Mouse (Mus musculus) hindbrain, embryonic 14.5 days (tissue): Measurements from ENCODE around the gene Gtsf2. TPM values are rescaled to one million over a fixed set of nuclear protein-coding genes. Genes with fewer than 3 reads are reported as not detected.

ENCODE experiments used
- ATAC-seq: fragments of 200-750 bp; cut with Nextera tagmentation; 2 replicates; pipeline ENCODE4 v1.8.0; 2017; ENCODE audit warnings: moderate number of reproducible peaks, mild to moderate bottlenecking, moderate TSS enrichment, moderate library complexity; ENCODE audit not compliant: low FRiP score
- DNase-seq: peaks from one replicate; pipeline ENCODE4 v3.0.0-alpha.2; 2015; ENCODE audit warnings: low spot score
- H3K27ac ChIP-seq: fragments of 300-500 bp; sonication (generic); 2 replicates; pipeline ENCODE4 v1.5.1; 2014; ENCODE audit warnings: mild to moderate bottlenecking, moderate library complexity
- H3K27me3 ChIP-seq: fragments of 300-500 bp; sonication (generic); 2 replicates; pipeline ENCODE4 v1.6.1; 2014; ENCODE audit warnings: mild to moderate bottlenecking, low read length, mixed read lengths; ENCODE audit not compliant: control insufficient read depth, insufficient read depth
- H3K36me3 ChIP-seq: fragments of 300-500 bp; sonication (generic); replicated peaks from 2 replicates; pipeline ENCODE4 v1.6.1; 2014; ENCODE audit not compliant: control insufficient read depth, insufficient read depth
- H3K4me1 ChIP-seq: fragments of 300-500 bp; sonication (generic); replicated peaks from 2 replicates; pipeline ENCODE4 v1.6.1; 2014; ENCODE audit warnings: antibody characterized with exemption, low read length, mixed read lengths; ENCODE audit not compliant: control insufficient read depth, insufficient read depth
- H3K4me2 ChIP-seq: fragments of 300-500 bp; sonication (generic); replicated peaks from 2 replicates; pipeline ENCODE4 v1.6.1; 2014; ENCODE audit warnings: mild to moderate bottlenecking, moderate library complexity
- H3K4me3 ChIP-seq: fragments of 300-500 bp; sonication (generic); replicated peaks from 2 replicates; pipeline ENCODE4 v1.5.1; 2014; ENCODE audit warnings: mild to moderate bottlenecking, low read length
- H3K9ac ChIP-seq: fragments of 300-500 bp; sonication (generic); 2 replicates; pipeline ENCODE4 v1.6.1; 2014
- H3K9me3 ChIP-seq: fragments of 300-500 bp; sonication (generic); 2 replicates; pipeline ENCODE4 v1.6.1; 2016; ENCODE audit warnings: low read length; ENCODE audit not compliant: control insufficient read depth
- WGBS: fragments of 180-500 bp; shearing (Covaris S2); extraction: QIAGEN DNeasy Blood & Tissue Kit; methylation state at CpG from one replicate; pipeline ENCODE4 v1.1.7; 2014; 5-methylcytosine and 5-hydroxymethylcytosine counted together
- polyA plus RNA-seq: library from polyadenylated mRNA; unstranded; fragments of >200 nt; fragmentation: Nextera tagmentation; extraction: Ambion mirVana; gene quantifications from 2 replicates; pipeline ENCODE4 v1.2.1, GENCODE M21; 2014

The Gtsf2 gene
- polyA plus RNA-seq = not detected in 2 replicates

DNA sequence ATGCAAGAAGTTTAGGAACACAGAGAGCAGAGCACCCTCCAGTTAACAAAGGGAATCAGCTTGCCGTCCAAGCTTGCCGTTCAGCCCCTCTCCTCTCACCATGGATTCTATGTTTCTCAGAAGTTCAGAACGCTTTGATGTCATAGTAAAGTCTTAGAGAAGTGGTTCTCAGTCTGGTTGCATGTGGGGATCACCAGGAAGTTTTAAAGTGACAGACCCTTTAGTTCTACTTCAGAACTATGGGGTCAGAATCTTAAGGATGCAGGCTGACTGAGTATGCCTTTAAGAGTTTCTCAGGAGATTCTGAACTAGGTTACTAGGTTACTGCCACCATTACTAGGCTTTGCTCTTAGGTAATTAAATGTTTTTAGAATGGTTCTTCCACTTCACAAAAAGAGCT is at the start of gene Gtsf2:
TSS of gene Gtsf2 (minus strand) at position 101 of the 400 bp plus-strand sequence.
- Histone ChIP-seq H3K9me3 (no peaks in the 10 kb centered on the region), H3K27me3 (no peaks in the 10 kb centered on the region)
- ATAC-seq = no peak

DNA sequence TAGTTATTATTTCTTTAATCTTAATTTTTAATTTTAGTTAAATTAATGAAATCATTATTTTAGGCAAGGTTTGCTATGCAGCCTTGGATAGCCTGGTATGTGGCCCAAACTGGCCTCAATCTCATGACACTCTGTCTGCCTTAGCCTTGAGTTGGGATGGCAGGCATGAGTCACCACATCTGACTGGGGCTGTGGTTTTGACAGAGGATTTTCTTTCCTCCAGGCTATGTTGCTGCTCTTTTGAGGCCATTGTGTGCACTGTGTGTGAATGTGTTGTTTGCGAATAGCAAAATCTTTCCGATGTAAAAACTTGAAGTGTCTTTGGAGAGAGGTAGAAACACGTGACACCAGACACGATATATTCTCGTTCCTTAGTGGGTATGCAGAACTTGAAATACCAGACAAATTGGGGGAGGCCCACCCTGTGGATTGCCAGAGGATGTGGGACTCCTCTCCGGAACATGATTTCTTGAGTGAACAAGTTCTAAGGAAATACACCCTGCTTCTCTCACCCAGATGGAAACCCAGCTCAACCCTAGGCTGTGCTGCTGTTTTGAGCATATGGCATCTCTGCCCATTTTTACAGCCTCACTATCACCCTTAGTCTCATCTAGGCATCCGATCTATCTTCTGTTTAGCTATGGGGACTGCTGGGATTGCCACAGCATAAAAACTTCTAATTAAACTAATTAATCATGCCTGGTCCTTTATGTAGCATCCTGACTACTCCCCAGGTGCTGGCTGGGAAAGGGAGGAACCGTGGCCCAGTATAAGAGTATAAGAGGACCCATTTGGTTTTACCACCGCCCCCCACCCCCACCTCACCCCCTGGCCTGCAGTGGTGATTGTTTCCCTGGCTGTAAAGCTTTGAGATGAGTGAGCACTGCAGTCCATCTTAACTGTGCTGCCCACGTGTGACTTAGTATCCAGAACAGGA is 48.2 kb upstream of the Gtsf2 start:
- Histone ChIP-seq H3K4me1 (peaks cover 13% of the 10 kb centered on the region; the same call in 1 of the 2 replicates), H3K4me2 (no peak overlapping the region), H3K36me3 (no peaks in the 10 kb centered on the region), H3K9me3 (no peaks in the 10 kb centered on the region), H3K4me3 (no peak overlapping the region), H3K27ac (no peak overlapping the region), H3K27me3 (no peaks in the 10 kb centered on the region), H3K9ac (no peak overlapping the region)
- 73% methylated on average over 10 of the region's 10 CpGs for WGBS
- ATAC-seq (peak; percentile 57; the same call in 1 of the 2 replicates), DNase-seq (no peak)

More for the DNA sequence above, at the start of gene Gtsf2:
- Histone ChIP-seq H3K9ac (no peak within 1 kb of the TSS), H3K36me3 (no peaks in the 10 kb centered on the region), H3K4me1 (no peaks in the 10 kb centered on the region), H3K4me2 (no peak within 1 kb of the TSS), H3K27ac (no peak within 1 kb of the TSS), H3K4me3 (no peak within 1 kb of the TSS)
- 29% methylated on average over 3 of the region's 3 CpGs for WGBS
- DNase-seq = no peak

DNA sequence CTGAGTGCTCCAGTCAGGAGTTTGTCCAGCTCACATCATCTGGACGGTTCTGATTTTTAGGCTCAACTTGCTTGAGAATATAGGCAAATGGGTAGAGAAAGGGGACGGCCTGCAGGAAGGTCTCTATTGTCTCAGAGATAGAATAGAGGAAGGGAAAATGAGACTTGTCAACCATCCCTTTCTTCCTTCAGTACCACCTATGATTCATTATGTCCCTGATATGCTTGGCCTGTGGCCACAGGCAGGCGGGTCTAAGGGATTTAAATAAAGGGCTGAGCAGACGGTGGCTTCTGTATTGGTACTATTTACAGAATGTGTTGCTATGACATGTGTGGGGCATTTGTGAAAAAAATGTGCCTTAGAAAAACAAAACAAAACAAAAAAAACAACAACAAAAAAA is 40.1 kb upstream of the Gtsf2 start:
- DNase-seq = no peak
- ATAC-seq = no peak
- Histone ChIP-seq H3K4me3 (no peak overlapping the region), H3K9ac (no peak overlapping the region), H3K4me1 (peaks cover 13% of the 10 kb centered on the region), H3K27me3 (no peaks in the 10 kb centered on the region), H3K27ac (no peak overlapping the region), H3K4me2 (no peak overlapping the region), H3K36me3 (no peaks in the 10 kb centered on the region), H3K9me3 (no peaks in the 10 kb centered on the region)
- WGBS = 43% methylated on average over 4 of the region's 4 CpGs

DNA sequence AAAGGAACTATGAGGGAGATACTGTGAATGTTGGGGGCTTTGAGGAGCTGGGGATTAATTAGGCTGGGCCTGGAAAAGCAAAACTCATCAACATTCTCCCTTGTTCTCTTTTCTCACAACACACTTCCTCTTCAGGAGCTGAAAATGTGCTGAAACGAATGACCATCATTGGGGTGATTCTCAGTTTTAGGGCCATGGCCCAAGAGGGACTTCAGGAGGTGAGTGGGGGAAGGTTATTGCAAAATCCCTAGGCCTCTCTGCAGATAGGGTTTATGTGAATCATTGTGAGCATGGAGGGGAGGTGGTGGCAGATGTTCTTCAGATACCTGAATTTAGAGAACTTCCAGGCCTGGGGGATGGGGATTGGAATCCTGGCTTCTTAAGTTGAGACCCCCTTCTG is 38.4 kb upstream of the Gtsf2 start:
- 77% methylated on average over 1 of the region's 1 CpGs for WGBS

DNA sequence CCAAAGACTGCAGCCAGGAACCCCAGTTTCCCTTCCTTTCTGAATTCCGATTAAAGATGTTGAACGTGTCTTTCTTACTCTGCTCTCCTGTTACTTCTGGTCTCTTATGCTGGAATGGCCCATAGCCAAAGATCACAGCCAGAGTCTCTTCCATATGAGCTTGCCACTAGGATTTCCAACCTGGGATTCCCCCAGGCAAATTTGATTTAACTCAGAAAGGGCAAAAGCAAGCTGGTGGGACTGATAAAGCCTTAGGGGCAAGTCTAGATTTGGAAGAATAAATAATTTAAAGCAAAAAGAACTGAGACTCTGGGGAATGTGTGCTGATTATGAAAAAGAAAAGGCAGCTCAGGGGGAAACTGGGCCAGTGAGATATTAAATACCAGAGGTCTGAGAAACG is 36.8 kb upstream of the Gtsf2 start:
- Histone ChIP-seq H3K27me3 (no peaks in the 10 kb centered on the region), H3K4me3 (no peak overlapping the region), H3K9me3 (no peaks in the 10 kb centered on the region), H3K36me3 (no peaks in the 10 kb centered on the region), H3K9ac (no peak overlapping the region), H3K4me1 (peaks cover 13% of the 10 kb centered on the region), H3K27ac (0 out of 2 replicates have a peak overlapping the region, but pooled peaks have one; percentile 12), H3K4me2 (no peak overlapping the region)
- no peak for DNase-seq
- 45% methylated on average over 3 of the region's 3 CpGs for WGBS
- ATAC-seq = no peak

More for the DNA sequence above, 38.4 kb upstream of the Gtsf2 start:
- no peaks in the 10 kb centered on the region for H3K36me3 ChIP-seq
- no peak overlapping the region for H3K4me2 ChIP-seq
- ATAC-seq = no peak
- no peak overlapping the region for H3K27ac ChIP-seq
- no peak overlapping the region for H3K9ac ChIP-seq
- no peaks in the 10 kb centered on the region for H3K27me3 ChIP-seq
- no peak overlapping the region for H3K4me3 ChIP-seq
- DNase-seq = no peak
- peaks cover 13% of the 10 kb centered on the region for H3K4me1 ChIP-seq
- no peaks in the 10 kb centered on the region for H3K9me3 ChIP-seq

DNA sequence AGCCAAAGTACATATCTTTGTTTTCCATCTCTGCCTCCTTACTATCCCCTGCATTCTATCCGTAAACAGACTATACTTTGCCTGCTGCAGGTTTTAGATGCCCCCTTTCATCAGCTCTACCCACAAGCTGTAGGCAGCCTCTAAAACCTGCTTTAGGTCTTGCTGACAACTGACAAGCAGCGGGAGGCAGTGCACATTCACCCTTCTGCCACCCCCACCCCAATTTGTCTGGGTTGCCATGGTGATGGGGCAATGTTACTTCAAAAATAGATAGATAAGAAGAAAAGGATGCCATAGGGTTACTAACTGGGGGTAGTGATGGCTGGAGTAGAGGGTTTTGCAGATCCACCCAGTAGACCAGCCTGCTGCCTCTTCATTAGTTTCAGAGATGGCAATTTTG is 36.2 kb upstream of the Gtsf2 start:
- H3K9ac ChIP-seq = no peak overlapping the region
- DNase-seq (no peak), ATAC-seq (no peak)
- no peak overlapping the region for H3K4me3 ChIP-seq
- no peaks in the 10 kb centered on the region for H3K9me3 ChIP-seq
- whole genome bisulfite sequencing = 31% methylated on average over 2 of the region's 2 CpGs
- no peak overlapping the region for H3K27ac ChIP-seq
- no peak overlapping the region for H3K4me2 ChIP-seq
- no peaks in the 10 kb centered on the region for H3K36me3 ChIP-seq
- H3K27me3 ChIP-seq = no peaks in the 10 kb centered on the region
- peaks cover 13% of the 10 kb centered on the region for H3K4me1 ChIP-seq

DNA sequence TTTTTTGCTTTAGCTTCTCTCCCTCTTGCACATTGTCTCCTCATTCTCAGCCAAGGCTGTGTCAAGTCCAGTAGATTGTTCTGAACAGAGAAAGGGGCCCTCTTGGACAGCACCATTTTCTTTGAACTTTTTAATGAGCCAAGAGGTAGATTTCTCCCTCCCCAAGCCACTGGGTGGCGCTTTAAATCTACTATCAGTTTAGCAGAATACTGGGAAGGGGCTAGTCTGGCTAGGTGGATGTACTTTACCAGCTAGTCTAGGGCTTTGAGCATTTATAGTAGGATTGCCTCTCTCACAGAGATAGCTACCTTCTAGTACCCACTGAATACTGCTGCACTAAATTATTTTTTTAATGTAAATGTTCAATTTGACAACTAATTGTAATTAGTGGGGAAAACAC is 34.2 kb upstream of the Gtsf2 start:
- H3K27me3 ChIP-seq = no peaks in the 10 kb centered on the region
- peak; percentile 77; the same call in 1 of the 2 replicates for ATAC-seq
- 0% methylated on average over 1 of the region's 1 CpGs for WGBS
- H3K4me2 ChIP-seq = no peak overlapping the region
- peaks cover 13% of the 10 kb centered on the region for H3K4me1 ChIP-seq
- H3K4me3 ChIP-seq = no peak overlapping the region
- no peaks in the 10 kb centered on the region for H3K9me3 ChIP-seq
- peak; percentile 79 for DNase-seq
- no peak overlapping the region for H3K9ac ChIP-seq
- no peak overlapping the region for H3K27ac ChIP-seq
- no peaks in the 10 kb centered on the region for H3K36me3 ChIP-seq

DNA sequence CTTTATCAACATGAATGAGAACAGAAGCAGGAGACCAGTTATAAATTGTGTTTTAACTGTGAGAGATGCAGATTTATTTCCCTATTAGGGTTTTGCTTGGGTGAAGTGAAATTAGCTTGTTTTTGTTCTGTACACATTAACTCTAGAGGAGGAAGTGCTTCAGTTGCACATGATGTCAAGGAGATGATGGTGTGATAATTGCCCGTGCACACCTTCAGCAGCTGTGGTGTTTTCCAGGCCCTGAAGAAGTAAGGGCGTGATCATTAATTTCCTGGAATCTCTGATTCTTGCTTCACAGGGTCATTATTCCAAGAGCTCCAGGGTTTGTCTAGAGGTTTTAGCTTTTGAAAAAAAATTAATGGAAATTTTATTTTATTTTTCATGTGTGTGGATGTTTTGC is 31.9 kb upstream of the Gtsf2 start:
- 90% methylated on average over 2 of the region's 2 CpGs for WGBS
- Histone ChIP-seq H3K36me3 (no peaks in the 10 kb centered on the region), H3K9ac (no peak overlapping the region), H3K4me1 (peaks cover 10% of the 10 kb centered on the region), H3K4me3 (no peak overlapping the region), H3K27me3 (no peaks in the 10 kb centered on the region), H3K4me2 (no peak overlapping the region), H3K9me3 (no peaks in the 10 kb centered on the region), H3K27ac (no peak overlapping the region)
- DNase-seq (no peak), ATAC-seq (no peak)

DNA sequence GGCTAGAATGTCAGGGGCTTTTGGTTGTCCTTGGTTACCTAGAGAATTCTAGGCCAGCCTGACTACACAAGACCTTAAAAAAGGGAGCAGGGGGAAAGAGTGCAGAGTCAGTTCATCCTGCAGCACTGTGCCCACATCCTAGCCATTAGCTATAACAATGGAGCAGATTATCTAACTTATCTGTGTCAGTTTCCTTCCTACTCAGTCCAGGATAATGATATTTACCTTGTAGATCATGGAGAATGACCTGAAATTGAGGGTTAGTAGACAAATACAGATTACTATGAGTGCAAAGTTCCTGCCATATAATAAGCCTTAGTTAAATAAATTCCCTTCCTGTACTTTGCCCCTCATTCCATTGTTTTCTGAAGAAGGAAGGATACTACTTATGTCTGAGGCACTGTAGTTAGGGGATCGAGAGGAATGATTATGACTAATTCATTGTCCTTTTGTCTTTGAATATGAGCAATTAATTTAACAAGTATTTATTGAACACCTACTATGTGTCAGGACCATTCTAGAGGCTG is 30.9 kb upstream of the Gtsf2 start:
- no peaks in the 10 kb centered on the region for H3K36me3 ChIP-seq
- no peak overlapping the region for H3K9ac ChIP-seq
- no peaks in the 10 kb centered on the region for H3K9me3 ChIP-seq
- H3K4me3 ChIP-seq = no peak overlapping the region
- WGBS = 82% methylated on average over 1 of the region's 1 CpGs
- H3K27ac ChIP-seq = no peak overlapping the region
- H3K4me2 ChIP-seq = no peak overlapping the region
- H3K4me1 ChIP-seq = 0 out of 2 replicates have a peak, but pooled peaks cover under 1% of the 10 kb centered on the region
- no peak for DNase-seq
- no peak for ATAC-seq
- H3K27me3 ChIP-seq = no peaks in the 10 kb centered on the region
